Mouse (Mus musculus): ENCODE measurements around the gene Ubxn6. TPM values are rescaled to one million over a fixed set of nuclear protein-coding genes. Genes with fewer than 3 reads are reported as not detected.

Gene Ubxn6
- 35.5 and 39.8 TPM in 2 replicates for polyA plus RNA-seq (2016; fragmentation: Nextera tagmentation; extraction: Ambion mirVana)

GRCm38 (mm10) chr17:56074827-56075208 lies at the start of gene Ubxn6:
Gene Ubxn6 (minus strand): TSS chr17:56075028.
- peaks cover 17% of the 10 kb centered on the region for H3K4me1 ChIP-seq (replicated peaks)
- peaks cover 31% of the 10 kb centered on the region for H3K36me3 ChIP-seq
- peak within 1 kb of the TSS; percentile 77 for H3K4me3 ChIP-seq
- peak; percentile 53 for ATAC-seq (ENCODE audit: insufficient number of reproducible peaks, low FRiP score)
- under 1% methylated on average over 35 of the region's 35 CpGs for WGBS
- peak within 1 kb of the TSS; percentile 96 for H3K27ac ChIP-seq (ENCODE audit: poor library complexity, severe bottlenecking)
- peak within 1 kb of the TSS; percentile 78 for H3K9ac ChIP-seq
- no peaks in the 10 kb centered on the region for H3K9me3 ChIP-seq (replicated peaks)
- H3K27me3 ChIP-seq (replicated peaks): no peaks in the 10 kb centered on the region
- H3K4me2 ChIP-seq: peak within 1 kb of the TSS; percentile 78

DNA sequence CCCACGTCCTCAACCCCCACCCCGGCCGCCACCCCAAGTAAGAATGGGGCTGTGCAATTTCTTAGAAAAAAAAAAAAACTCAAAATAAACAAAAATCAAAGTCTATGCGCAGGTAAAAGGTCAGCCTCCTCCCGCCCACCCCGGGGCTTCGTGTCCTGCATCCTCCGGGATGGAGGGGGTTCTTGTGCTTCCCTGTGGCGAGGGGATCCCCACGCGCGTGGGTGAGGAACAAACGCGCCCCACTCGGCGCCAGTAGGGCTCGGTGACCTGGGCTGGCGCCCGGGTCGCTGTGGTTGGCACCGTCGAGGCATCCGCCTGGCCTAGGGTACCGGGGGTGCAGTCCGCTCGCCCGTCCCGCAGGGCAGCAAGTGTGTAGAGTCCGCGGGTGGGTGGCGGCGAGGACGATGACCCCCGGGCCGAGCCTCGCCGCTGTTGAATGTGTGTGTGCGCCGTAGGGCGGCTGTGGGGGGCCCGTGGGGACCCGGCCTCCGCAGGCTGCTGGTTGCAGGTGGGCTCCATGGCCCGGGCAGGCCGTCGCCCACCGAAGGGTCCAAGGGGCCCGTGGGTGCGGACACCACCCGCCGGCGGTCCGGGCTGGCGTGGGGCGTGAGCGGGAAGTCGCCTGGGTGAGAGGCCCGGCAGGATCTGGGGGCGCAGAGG lies 49.0 kb upstream of the Ubxn6 start:
- ATAC-seq (ENCODE audit: insufficient number of reproducible peaks, low FRiP score): no peak
- 37% methylated on average over 59 of the region's 59 CpGs for WGBS
- H3K36me3 ChIP-seq: no peaks in the 10 kb centered on the region
- peaks cover 16% of the 10 kb centered on the region for H3K9me3 ChIP-seq (replicated peaks)
- H3K9ac ChIP-seq: peak overlapping the region; percentile 70
- peaks cover 28% of the 10 kb centered on the region for H3K4me1 ChIP-seq (replicated peaks)
- H3K27me3 ChIP-seq (replicated peaks): peaks cover 70% of the 10 kb centered on the region
- H3K4me2 ChIP-seq: peak overlapping the region; percentile 94
- no peak overlapping the region for H3K27ac ChIP-seq (ENCODE audit: poor library complexity, severe bottlenecking)
- peak overlapping the region; percentile 51 for H3K4me3 ChIP-seq

GRCm38 (mm10) chr17:56123161-56123560 lies 48.3 kb upstream of the Ubxn6 start:
- peaks cover 28% of the 10 kb centered on the region for H3K4me1 ChIP-seq (replicated peaks)
- H3K27me3 ChIP-seq (replicated peaks): peaks cover 74% of the 10 kb centered on the region
- ATAC-seq (ENCODE audit: insufficient number of reproducible peaks, low FRiP score): no peak
- no peak overlapping the region for H3K27ac ChIP-seq (ENCODE audit: poor library complexity, severe bottlenecking)
- no peak overlapping the region for H3K4me3 ChIP-seq
- no peaks in the 10 kb centered on the region for H3K36me3 ChIP-seq
- peaks cover 16% of the 10 kb centered on the region for H3K9me3 ChIP-seq (replicated peaks)
- no peak overlapping the region for H3K9ac ChIP-seq
- no peak overlapping the region for H3K4me2 ChIP-seq
- WGBS: 80% methylated on average over 12 of the region's 12 CpGs

DNA sequence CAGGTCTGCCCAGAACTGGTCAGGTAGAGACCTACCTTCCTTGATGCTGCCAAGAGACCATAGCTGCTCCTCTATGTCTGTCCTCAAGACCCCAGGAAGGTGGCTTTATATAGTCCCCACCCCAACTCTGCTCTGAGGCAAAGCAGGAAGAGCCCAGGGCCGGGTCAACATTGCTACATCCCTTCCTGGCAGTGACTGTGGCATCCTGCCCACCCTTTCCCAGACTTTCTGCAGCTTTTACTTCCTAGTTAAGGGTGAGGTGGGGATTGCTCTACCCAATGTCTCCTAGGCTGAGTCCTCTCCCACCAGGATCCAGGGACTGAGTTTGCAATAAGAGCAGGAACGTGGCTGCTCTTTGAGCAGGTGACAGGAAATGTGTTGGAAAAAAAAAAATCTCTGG lies 47.0 kb upstream of the Ubxn6 start, which contains the start of gene Lrg1:
TSS of gene Lrg1 (minus strand) at position 176 of the 400 bp plus-strand sequence.
- no peak within 1 kb of the TSS for H3K4me2 ChIP-seq
- H3K9me3 ChIP-seq (replicated peaks): peaks cover 16% of the 10 kb centered on the region
- H3K36me3 ChIP-seq: no peaks in the 10 kb centered on the region
- WGBS: 57% methylated on average over 2 of the region's 2 CpGs
- H3K27me3 ChIP-seq (replicated peaks): peaks cover 84% of the 10 kb centered on the region
- ATAC-seq (ENCODE audit: insufficient number of reproducible peaks, low FRiP score): no peak
- H3K4me1 ChIP-seq (replicated peaks): peaks cover 34% of the 10 kb centered on the region
- no peak within 1 kb of the TSS for H3K27ac ChIP-seq (ENCODE audit: poor library complexity, severe bottlenecking)
- peak within 1 kb of the TSS; percentile 38; the same call in 1 of the 2 replicates for H3K4me3 ChIP-seq
- H3K9ac ChIP-seq: no peak within 1 kb of the TSS; the same call in 1 of the 2 replicates

DNA sequence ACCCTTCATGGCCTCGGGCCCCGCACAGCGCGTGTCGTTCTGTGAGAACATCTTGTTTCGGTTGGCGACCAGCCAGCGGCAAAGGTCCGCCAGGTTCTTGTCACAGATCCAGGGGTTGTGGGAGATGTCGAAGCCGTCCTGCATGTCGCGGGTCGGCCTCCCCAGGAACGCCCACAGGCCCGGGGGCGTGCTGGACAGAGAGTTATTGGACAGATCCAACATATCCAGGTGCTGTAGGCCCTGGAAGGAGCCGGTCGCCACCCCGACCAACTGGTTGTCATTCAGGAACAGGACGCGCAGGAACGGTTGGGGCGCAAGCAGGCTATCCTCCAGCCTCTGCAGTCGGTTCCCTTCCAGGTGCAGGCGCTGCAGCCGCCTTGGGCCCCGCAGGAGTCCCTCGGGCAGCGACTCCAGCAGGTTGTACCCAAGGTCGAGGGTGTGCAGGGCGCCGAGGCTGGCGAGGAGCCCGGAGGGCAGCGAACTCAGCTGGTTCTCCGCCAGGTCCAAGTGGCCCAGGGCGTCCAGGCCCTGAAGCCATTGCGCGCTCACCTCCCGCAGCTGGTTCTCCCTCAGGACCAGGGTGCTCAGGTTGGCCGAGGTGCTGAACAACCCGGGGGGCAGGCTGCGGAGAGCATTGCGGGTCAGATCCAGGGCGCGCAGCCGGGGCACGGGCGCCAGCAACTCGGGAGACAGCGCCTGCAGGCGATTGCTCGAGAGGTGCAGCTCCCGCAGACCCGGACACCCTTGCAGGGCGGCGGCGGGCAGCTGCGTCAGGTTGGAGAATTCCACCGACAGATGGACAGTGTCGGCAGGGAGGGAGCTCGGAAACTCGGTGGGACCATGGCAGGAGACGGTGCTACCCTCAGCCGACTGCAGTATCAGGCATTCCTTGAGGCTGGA lies 45.4 kb upstream of the Ubxn6 start:
- Histone ChIP-seq H3K9ac (peak overlapping the region; percentile 38), H3K4me1 (replicated peaks) (peaks cover 34% of the 10 kb centered on the region), H3K4me2 (peak overlapping the region; percentile 65), H3K36me3 (no peaks in the 10 kb centered on the region), H3K27me3 (replicated peaks) (peaks cover 90% of the 10 kb centered on the region), H3K27ac (ENCODE audit: poor library complexity, severe bottlenecking) (no peak overlapping the region), H3K4me3 (peak overlapping the region; percentile 38), H3K9me3 (replicated peaks) (peaks cover 16% of the 10 kb centered on the region)
- 4% methylated on average over 66 of the region's 66 CpGs for WGBS
- 0 out of 2 replicates have a peak, but pooled peaks have one; percentile 1 for ATAC-seq (ENCODE audit: insufficient number of reproducible peaks, low FRiP score)

DNA sequence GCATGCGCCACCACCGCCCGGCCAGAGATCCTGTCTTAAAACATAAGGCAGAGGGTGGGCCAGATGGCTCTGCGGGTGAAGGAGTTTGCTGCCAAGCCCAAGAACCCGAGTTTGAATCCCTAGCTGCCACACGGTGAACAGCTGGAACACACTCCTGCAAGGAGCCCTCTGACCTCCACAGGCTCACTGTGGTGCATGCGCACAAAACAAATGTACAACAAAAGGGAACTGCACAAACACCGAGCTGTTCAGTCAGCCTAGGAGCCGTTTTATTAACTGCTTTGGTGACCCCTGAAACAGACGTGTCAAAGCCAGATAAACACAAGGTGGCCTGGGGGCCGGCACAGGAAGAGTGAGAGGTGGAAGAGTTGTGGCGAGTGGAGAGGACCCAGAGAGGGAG lies 44.6 kb upstream of the Ubxn6 start:
- peaks cover 88% of the 10 kb centered on the region for H3K27me3 ChIP-seq (replicated peaks)
- H3K9ac ChIP-seq: no peak overlapping the region
- peak overlapping the region; percentile 65 for H3K4me2 ChIP-seq
- 33% methylated on average over 12 of the region's 12 CpGs for WGBS
- no peak overlapping the region for H3K27ac ChIP-seq (ENCODE audit: poor library complexity, severe bottlenecking)
- peaks cover 16% of the 10 kb centered on the region for H3K9me3 ChIP-seq (replicated peaks)
- no peaks in the 10 kb centered on the region for H3K36me3 ChIP-seq
- H3K4me3 ChIP-seq: peak overlapping the region; percentile 38
- peaks cover 30% of the 10 kb centered on the region for H3K4me1 ChIP-seq (replicated peaks)
- ATAC-seq (ENCODE audit: insufficient number of reproducible peaks, low FRiP score): no peak

DNA sequence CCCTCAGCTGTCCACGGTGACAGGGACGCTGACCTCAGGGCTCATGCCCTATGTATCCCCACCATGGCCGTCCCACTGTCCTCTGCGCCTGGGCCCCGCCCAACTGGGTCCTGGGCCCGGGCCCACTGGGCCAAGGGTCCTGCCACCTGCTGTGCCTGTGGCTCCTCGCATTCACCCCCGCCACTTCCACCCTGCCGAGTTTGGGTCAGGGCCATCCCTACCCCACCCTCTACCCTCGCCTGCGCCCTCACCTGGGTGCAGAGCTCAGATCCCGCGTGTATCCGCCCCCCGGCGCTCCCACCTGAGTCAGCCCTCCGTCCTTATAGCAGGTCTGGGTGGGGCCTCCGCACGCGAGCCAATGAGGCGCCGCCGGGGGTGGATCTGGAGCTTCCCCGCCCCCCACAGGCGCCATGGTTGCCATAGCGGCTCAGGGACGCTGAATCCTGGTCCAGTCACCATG lies 42.5 kb upstream of the Ubxn6 start, which contains the start of gene Plin5:
TSS of gene Plin5 (minus strand) at position 346 of the 460 bp plus-strand sequence.
- Histone ChIP-seq H3K4me3 (peak within 1 kb of the TSS; percentile 33), H3K9ac (no peak within 1 kb of the TSS), H3K9me3 (replicated peaks) (peaks cover 5% of the 10 kb centered on the region), H3K4me1 (replicated peaks) (peaks cover 23% of the 10 kb centered on the region), H3K4me2 (peak within 1 kb of the TSS; percentile 66), H3K27me3 (replicated peaks) (peaks cover 67% of the 10 kb centered on the region), H3K27ac (ENCODE audit: poor library complexity, severe bottlenecking) (no peak within 1 kb of the TSS), H3K36me3 (no peaks in the 10 kb centered on the region)
- peak; percentile 14; the same call in 1 of the 2 replicates for ATAC-seq (ENCODE audit: insufficient number of reproducible peaks, low FRiP score)
- WGBS: 1% methylated on average over 27 of the region's 27 CpGs

DNA sequence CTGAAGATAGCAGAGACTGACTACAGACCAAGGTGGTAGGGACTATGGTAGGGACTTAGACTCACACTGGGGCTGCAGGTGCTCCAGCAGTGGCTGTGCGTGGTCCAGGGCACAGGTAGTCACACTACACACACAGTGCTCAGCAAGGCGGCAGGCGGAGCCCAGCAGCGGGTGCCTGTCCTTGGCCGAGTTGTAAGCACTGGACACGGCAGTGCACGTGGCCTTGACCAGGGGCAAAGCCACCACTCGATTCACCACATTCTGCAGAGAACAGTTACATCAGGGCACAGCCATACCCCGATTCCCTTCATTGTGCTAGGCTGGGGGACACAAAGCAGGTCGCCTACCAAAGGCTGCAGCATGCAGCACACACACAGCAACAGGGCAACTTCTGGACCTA lies 41.4 kb upstream of the Ubxn6 start:
- no peaks in the 10 kb centered on the region for H3K9me3 ChIP-seq (replicated peaks)
- no peak overlapping the region for H3K9ac ChIP-seq
- peaks cover 56% of the 10 kb centered on the region for H3K27me3 ChIP-seq (replicated peaks)
- H3K27ac ChIP-seq (ENCODE audit: poor library complexity, severe bottlenecking): no peak overlapping the region
- no peak overlapping the region for H3K4me3 ChIP-seq
- no peaks in the 10 kb centered on the region for H3K36me3 ChIP-seq
- no peak for ATAC-seq (ENCODE audit: insufficient number of reproducible peaks, low FRiP score)
- WGBS: 67% methylated on average over 10 of the region's 10 CpGs
- H3K4me1 ChIP-seq (replicated peaks): peaks cover 23% of the 10 kb centered on the region
- no peak overlapping the region for H3K4me2 ChIP-seq

GRCm38 (mm10) chr17:56112743-56113142 lies 37.9 kb upstream of the Ubxn6 start:
- Histone ChIP-seq H3K9me3 (replicated peaks) (no peaks in the 10 kb centered on the region), H3K9ac (no peak overlapping the region), H3K4me2 (no peak overlapping the region), H3K4me3 (no peak overlapping the region), H3K36me3 (peaks cover 10% of the 10 kb centered on the region; the same call in 1 of the 2 replicates), H3K27ac (ENCODE audit: poor library complexity, severe bottlenecking) (no peak overlapping the region), H3K27me3 (replicated peaks) (peaks cover 25% of the 10 kb centered on the region), H3K4me1 (replicated peaks) (peaks cover 15% of the 10 kb centered on the region)
- ATAC-seq (ENCODE audit: insufficient number of reproducible peaks, low FRiP score): no peak
- WGBS: 64% methylated on average over 3 of the region's 3 CpGs

- Histone ChIP-seq H3K27ac (ENCODE audit: poor library complexity, severe bottlenecking) (no peak overlapping the region), H3K9ac (no peak overlapping the region), H3K4me2 (no peak overlapping the region), H3K9me3 (replicated peaks) (no peaks in the 10 kb centered on the region), H3K4me3 (no peak overlapping the region), H3K4me1 (replicated peaks) (peaks cover 9% of the 10 kb centered on the region), H3K36me3 (peaks cover 16% of the 10 kb centered on the region; the same call in 1 of the 2 replicates), H3K27me3 (replicated peaks) (peaks cover 18% of the 10 kb centered on the region)
- WGBS: 45% methylated on average over 5 of the region's 5 CpGs
- no peak; the same call in 1 of the 2 replicates for ATAC-seq (ENCODE audit: insufficient number of reproducible peaks, low FRiP score)
These were observed 37.0 kb upstream of the Ubxn6 start for GRCm38 (mm10) chr17:56111864-56112263.

DNA sequence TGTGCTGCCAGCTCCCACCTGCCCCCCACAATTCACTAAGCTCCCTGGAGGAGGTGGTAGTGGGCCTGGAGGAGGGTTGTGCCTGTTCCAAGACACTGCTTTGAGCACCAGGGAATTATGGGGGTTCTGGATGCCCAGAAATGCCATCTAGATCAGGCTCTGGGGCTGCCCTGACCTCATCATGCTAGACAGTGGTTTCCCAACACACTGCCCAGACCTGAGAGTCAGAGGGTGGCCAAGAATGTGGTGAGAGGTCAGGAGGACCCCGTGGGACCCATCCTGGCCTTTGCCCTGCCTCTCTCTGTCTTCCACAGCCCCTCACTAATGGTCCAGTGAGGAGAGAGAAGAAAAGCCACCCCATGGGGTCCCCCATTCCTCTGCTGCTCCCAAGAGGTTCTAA lies 36.2 kb upstream of the Ubxn6 start:
- Histone ChIP-seq H3K36me3 (peaks cover 16% of the 10 kb centered on the region; the same call in 1 of the 2 replicates), H3K9me3 (replicated peaks) (no peaks in the 10 kb centered on the region), H3K4me3 (no peak overlapping the region), H3K27ac (ENCODE audit: poor library complexity, severe bottlenecking) (no peak overlapping the region), H3K4me1 (replicated peaks) (peaks cover 9% of the 10 kb centered on the region), H3K9ac (0 out of 2 replicates have a peak overlapping the region, but pooled peaks have one; percentile 7), H3K4me2 (no peak overlapping the region), H3K27me3 (replicated peaks) (peaks cover 9% of the 10 kb centered on the region)
- 77% methylated on average over 1 of the region's 1 CpGs for WGBS
- no peak for ATAC-seq (ENCODE audit: insufficient number of reproducible peaks, low FRiP score)

Data from heart, embryonic 12.5 days (tissue).